Mouse (Mus musculus): ENCODE data around the gene Marc2.

Marc2 gene

GRCm38 (mm10) chr1:184808418-184809012 is 37.7 kb downstream of the Marc2 start:
- no peak for DNase-seq (ENCODE audit: low read depth)

GRCm38 (mm10) chr1:184807627-184808417 is 38.4 kb downstream of the Marc2 start:
- DNase-seq (ENCODE audit: low read depth) = no peak

GRCm38 (mm10) chr1:184807123-184807522 is 39.1 kb downstream of the Marc2 start:
- no peak for DNase-seq (ENCODE audit: low read depth)

GRCm38 (mm10) chr1:184805749-184806148 is 40.5 kb downstream of the Marc2 start:
- DNase-seq (ENCODE audit: low read depth) = no peak

- peak; percentile 81 for DNase-seq (ENCODE audit: low read depth)
Measured at GRCm38 (mm10) chr1:184793163-184793876, 52.9 kb downstream of the Marc2 start.

- peak; percentile 82 for DNase-seq (ENCODE audit: low read depth)
Measured at GRCm38 (mm10) chr1:184791109-184791508, 55.1 kb downstream of the Marc2 start.

GRCm38 (mm10) chr1:184786376-184787151 is 59.7 kb downstream of the Marc2 start:
- peak; percentile 43 for DNase-seq (ENCODE audit: low read depth)

GRCm38 (mm10) chr1:184783641-184784040 is 62.6 kb downstream of the Marc2 start:
- DNase-seq (ENCODE audit: low read depth) = no peak

GRCm38 (mm10) chr1:184782161-184782513 is 64.1 kb downstream of the Marc2 start:
- DNase-seq (ENCODE audit: low read depth) = no peak

- DNase-seq (ENCODE audit: low read depth) = no peak
Measured at GRCm38 (mm10) chr1:184781286-184782160, 64.7 kb downstream of the Marc2 start.

- DNase-seq (ENCODE audit: low read depth) = no peak
Measured at GRCm38 (mm10) chr1:184778157-184778556, 68.1 kb downstream of the Marc2 start.

- DNase-seq (ENCODE audit: low read depth) = no peak
Measured at GRCm38 (mm10) chr1:184777061-184777795, 69.0 kb downstream of the Marc2 start.

- DNase-seq (ENCODE audit: low read depth) = no peak
Measured at GRCm38 (mm10) chr1:184775289-184775688, 71.0 kb downstream of the Marc2 start.

- no peak for DNase-seq (ENCODE audit: low read depth)
Measured at GRCm38 (mm10) chr1:184771891-184772249, 74.4 kb downstream of the Marc2 start.

- DNase-seq (ENCODE audit: low read depth) = peak; percentile 68
Measured at GRCm38 (mm10) chr1:184771202-184771890, 74.9 kb downstream of the Marc2 start.

GRCm38 (mm10) chr1:184763866-184764265 is 82.4 kb downstream of the Marc2 start:
- DNase-seq (ENCODE audit: low read depth) = no peak

Data from induced T-regulatory cell, adult 2 months (primary cell).